Mouse (Mus musculus): ENCODE results near the gene Nes.
A peak's percentile ranks its signal among the peaks of the same experiment; 100 is the strongest.

The Nes gene

GRCm38 (mm10) chr3:88022322-88023191, 51.7 kb downstream of the Nes start:
- peak; percentile 75 for DNase-seq (ENCODE audit: low spot score)

DNA sequence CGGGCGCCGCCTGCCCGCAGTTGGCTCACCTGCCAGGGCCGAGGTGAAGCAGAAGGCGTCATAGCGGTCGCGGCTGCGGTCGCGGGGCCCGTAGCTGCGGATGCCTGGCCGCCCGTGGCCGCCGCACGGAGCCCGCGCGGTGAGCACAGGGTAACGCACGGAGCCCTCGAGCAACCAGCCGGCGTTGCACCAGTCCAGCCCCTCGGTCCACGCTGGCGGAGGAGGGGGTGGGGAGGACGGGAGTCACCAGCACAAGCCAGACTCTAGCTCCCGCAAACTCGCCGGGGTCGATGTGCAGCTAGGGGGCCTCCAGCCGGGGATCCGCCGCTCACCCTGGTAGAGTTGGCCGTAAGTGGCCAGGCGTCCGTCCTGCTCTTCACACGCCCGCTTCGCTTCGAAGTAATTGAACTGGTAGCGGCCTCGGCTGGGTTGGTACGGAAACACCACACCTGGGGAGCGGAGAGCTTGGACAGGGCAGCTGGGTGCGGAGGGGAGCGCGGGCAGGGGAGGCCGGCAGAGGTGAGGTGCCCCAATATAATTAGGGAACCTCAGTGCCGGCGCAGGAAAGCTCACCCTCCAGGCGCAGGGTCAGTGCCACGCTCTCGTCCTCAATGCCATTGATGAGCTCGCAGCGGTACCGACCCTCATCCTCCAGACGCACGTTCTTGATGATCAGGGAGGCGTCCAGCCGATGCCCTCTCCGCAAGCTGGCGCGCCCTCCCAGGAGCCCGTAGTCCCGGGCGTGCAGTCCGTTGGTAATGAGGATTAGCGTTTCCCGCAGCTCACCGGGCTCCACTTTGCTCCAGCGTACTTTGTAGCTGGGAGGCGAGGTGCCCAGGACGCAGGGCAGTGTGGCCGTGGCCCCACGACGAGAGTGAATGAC, 52.6 kb downstream of the Nes start:
- no peak for DNase-seq (ENCODE audit: low spot score)

- no peak for DNase-seq (ENCODE audit: low spot score)
Observed at GRCm38 (mm10) chr3:88026823-88027222, 55.9 kb downstream of the Nes start.

DNA sequence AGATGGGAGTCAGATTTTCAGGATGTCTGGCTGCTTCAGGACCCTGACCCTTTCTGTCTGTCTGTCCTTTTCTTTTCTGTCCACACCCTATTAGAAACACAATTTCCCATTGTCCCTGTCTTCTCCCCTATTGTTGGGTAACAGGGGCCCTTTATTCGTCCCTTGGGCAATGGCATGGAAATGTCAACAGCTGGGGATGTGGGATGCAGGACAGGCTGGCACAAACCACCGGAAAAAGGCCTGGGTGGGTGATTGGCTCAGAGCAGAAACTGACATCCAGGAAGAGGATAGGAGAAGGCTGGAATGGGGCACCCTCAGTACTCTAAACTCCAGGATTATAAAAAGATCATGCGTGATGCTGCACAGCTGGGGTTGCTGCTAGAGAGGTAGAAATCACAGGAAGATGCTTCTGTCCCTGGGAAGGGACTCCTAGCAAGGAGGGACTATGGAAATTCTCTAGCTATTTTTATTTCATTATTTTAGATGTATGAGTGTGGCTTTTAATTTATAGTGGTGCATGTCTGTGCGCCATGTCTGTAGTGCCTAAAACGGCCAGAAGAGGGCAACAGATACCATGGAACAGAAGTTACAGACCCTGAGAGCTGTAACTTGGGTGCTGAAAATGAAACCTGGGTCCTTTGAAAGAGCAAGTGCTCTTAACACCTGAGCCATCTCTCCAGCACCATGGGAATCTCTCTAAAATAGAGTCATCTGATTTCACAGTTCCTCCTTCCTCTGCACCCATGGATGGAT, 56.7 kb downstream of the Nes start, which contains the start of gene Hapln2:
TSS of gene Hapln2 (minus strand) at position 150 of the 753 bp plus-strand sequence.
- no peak for DNase-seq (ENCODE audit: low spot score)

All from spleen, adult 12 weeks (tissue).